Mouse (Mus musculus) embryo, embryonic 11 days (tissue): ENCODE measurements around the gene Bcas2.

Source experiments
- DNase-seq: peaks from one replicate; pipeline ENCODE4 v3.0.0-alpha.2; 2015

The Bcas2 gene

GRCm38 (mm10) chr3:103224231-103224765 lies 52.8 kb downstream of the Bcas2 start:
- DNase-seq: no peak

- DNase-seq: no peak
These were observed 56.3 kb downstream of the Bcas2 start for GRCm38 (mm10) chr3:103227729-103228128.
